Mouse (Mus musculus) liver, adult 2 months (tissue): ENCODE data around the gene Ankrd44.

Experiments
- CTCF ChIP-seq: fragments of 200-500 bp; IDR thresholded peaks from 2 replicates; pipeline ENCODE4 v1.5.1; 2011; ENCODE audit warnings: low read depth, low read length, control low read depth
- POLR2A ChIP-seq: fragments of 200-500 bp; IDR thresholded peaks from 2 replicates; pipeline ENCODE4 v1.6.1; 2011; ENCODE audit warnings: low read length, control low read depth; ENCODE audit not compliant: insufficient read depth; ENCODE audit errors: extremely low read depth

GRCm38 (mm10) chr1:54897726-54898125 lies 28.5 kb downstream of the Ankrd44 start:
- TF ChIP-seq CTCF: no peak
- no peak for TF ChIP-seq POLR2A
